Mouse (Mus musculus): ENCODE measurements around the gene Chmp6.

Chmp6 gene

GRCm38 (mm10) chr11:119960671-119961070 is 47.4 kb downstream of the Chmp6 start:
- no peak for DNase-seq (ENCODE audit: low read depth)

GRCm38 (mm10) chr11:119961511-119961910 is 48.3 kb downstream of the Chmp6 start:
- DNase-seq (ENCODE audit: low read depth), result no peak

- DNase-seq (ENCODE audit: low read depth), result no peak
Measured at GRCm38 (mm10) chr11:119965053-119965452, 51.8 kb downstream of the Chmp6 start.

GRCm38 (mm10) chr11:119966294-119966693 is 53.1 kb downstream of the Chmp6 start:
- no peak for DNase-seq (ENCODE audit: low read depth)

GRCm38 (mm10) chr11:119967401-119967800 is 54.2 kb downstream of the Chmp6 start:
- no peak for DNase-seq (ENCODE audit: low read depth)

GRCm38 (mm10) chr11:119967892-119968291 is 54.7 kb downstream of the Chmp6 start:
- no peak for DNase-seq (ENCODE audit: low read depth)

Measured in fibroblast of lung, adult 2 months (primary cell).